Mouse (Mus musculus): ENCODE data around the gene Zcchc8. TPM values are rescaled to one million over a fixed set of nuclear protein-coding genes. Genes with fewer than 3 reads are reported as not detected.

Gene Zcchc8
- 153 TPM for polyA plus RNA-seq (2014; fragmentation: Illumina TruSeq; extraction: RNeasy Lipid Tissue Mini Kit (QIAGEN cat#74804); ENCODE audit: low replicate concordance)

DNA sequence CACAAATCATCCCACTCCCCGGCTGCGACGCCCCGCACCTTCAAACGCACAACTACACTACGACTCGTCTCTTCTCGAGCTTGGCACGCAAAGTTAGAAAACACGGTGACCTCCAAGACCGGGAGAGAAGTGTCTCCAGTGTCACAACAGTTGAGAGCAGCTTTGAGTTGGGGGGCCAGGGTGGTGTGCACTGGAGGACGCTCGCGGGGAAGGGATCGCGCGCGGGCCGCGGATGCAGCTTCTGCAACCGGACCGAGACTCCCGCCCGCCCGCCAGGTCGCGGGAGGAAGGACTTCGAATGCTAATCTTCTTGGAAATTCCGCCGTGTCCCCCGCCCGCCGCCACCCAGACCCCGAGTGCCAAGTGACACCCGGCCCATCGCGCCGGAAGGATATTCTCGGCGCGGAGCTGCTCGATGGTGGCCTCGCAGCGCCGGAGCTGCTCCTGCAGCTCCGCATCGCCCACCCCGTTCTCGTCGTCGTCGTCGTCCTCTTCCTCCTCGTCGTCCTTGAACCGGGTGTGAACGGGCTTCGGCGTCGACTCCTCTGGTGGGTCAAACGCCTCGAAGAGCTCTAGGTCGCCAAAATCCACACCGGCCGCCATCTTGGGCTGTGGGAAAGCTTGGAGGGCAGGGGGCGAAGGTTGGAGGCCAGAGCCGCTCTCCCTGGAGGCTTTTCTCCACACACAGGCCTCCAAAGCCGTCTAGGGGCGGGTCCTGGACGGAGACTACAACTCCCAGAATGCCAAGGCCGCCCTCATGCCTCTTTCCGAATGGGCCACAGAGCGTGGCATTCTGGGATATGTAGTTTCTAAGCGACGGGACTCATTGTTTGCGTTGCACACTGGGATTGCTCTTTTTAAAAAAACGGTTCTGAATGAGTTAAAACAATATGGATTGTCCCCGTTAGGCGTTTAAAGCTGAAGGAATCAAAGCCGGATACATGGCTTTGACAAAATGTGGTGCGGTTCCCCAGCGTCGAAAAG lies at the start of gene Zcchc8:
Gene Zcchc8, minus strand, starts transcription at position 773 of the 984 bp plus-strand sequence.

DNA sequence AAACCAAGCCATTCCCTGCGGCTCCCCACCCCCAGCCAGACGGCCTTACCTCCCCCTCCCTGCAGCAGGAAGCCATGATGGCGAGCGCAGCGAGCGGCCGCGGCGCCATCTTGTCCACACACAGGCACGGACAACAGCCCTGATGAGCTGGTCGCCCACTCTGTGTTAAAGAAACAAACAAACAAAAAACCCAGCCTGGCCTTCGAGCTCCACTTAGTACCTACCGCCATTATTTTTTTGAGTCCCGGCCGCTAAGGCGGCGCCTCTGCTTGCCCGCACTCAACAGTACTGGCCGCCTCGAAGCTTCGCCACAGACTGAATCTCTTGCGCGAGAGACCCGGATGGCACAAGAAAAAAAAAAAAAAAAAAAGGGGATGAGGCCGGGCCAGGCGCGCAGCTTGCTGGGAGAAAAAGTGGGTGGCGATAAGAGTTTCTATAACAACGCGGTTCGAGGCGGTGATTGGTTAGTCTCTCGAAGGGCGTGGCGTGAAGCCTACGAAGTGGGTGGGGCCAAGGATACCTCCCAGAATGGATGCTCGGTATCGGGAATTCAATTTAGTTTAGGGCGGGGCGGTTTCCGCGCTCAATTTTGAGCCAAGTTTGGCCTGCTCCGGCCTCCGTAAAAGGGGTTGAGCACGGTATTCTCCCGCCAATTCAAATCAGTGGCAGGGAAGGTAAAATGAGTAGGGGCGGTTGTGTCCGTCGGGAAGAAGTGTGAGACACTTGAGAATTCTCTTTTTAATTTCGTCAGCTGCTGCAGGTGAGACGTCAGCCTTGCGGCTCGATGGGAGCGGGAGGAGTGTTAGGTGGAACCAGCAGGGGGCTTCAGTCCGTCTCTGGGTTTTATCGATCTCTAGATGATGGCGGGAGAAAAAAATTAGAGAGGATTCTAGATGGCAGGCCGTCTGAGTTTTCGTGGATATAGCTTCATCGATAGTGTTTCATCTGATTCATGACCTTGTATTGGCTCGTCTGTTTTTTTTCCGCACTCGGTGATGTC lies 28.5 kb upstream of the Zcchc8 start, which contains the start of the genes Rsrc2 and Kntc1:
Gene Rsrc2, minus strand, starts transcription at position 350 of the 1,000 bp plus-strand sequence.
Gene Kntc1, plus strand, starts transcription at position 652 of the 1,000 bp plus-strand sequence.

DNA sequence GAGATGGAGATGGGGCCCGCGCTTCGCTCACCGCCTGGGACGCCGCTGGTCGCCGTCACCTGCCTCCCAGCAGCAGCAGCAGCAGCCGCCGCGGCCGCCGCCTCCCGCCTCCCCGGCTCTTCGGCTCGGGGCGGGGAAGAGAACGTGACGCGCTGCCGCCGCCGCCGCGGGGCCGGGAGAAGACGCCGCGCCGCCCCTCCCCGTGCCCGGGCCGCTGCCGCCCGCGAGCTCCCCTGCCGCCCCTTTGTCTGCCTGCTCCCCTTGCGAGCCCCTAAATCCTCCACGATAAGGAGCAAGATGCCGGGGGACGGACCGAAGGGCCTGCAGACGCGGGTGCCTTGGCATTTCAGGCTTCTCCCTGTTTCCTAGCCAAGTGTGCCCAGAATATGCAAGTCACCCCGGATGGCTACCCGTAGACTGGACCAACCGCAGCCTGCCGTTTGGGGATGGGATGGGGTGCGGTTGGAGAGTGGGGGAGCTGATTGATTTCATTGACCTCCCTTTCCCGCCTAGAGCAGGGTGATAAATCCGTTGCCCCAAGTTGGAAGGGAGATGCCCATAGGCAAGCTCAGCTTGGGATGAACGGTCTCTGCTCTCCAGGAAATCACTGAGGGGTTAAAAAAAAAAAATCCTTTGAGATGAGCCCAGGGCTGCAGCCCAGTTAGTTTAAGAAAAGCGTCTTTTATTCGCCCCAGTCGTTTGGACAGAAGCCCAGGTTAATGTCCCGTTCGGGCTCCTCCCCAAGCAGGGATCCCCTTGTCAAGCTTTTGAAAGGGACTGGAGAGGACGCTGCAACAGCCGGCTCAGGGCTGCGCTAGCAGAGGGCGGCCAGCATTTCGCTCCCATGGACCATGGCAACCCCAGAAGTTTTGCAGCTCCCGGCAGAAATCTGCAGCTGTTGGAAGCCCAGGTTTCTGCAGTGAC lies 36.4 kb downstream of the Zcchc8 start, which contains the start of gene Clip1:
Gene Clip1, minus strand, starts transcription at position 398 of the 924 bp plus-strand sequence.

Other genes starting within 250 kb of the Zcchc8 start
- gene Lrrc43, start 231.8 kb downstream of the Zcchc8 start, polyA plus RNA-seq (2014; fragmentation: Illumina TruSeq; extraction: RNeasy Lipid Tissue Mini Kit (QIAGEN cat#74804); ENCODE audit: low replicate concordance): not detected
- not detected for gene Il31, start 231.6 kb downstream of the Zcchc8 start, polyA plus RNA-seq (2014; fragmentation: Illumina TruSeq; extraction: RNeasy Lipid Tissue Mini Kit (QIAGEN cat#74804); ENCODE audit: low replicate concordance)
- not detected for gene B3gnt4, start 210.6 kb downstream of the Zcchc8 start, polyA plus RNA-seq (2014; fragmentation: Illumina TruSeq; extraction: RNeasy Lipid Tissue Mini Kit (QIAGEN cat#74804); ENCODE audit: low replicate concordance)
- 60.3 TPM for gene Diablo, start 196.9 kb downstream of the Zcchc8 start, polyA plus RNA-seq (2014; fragmentation: Illumina TruSeq; extraction: RNeasy Lipid Tissue Mini Kit (QIAGEN cat#74804); ENCODE audit: low replicate concordance)
- gene Gm49027, start 195.6 kb downstream of the Zcchc8 start, polyA plus RNA-seq (2014; fragmentation: Illumina TruSeq; extraction: RNeasy Lipid Tissue Mini Kit (QIAGEN cat#74804); ENCODE audit: low replicate concordance): not detected
- gene Vps33a, start 148.1 kb downstream of the Zcchc8 start, polyA plus RNA-seq (2014; fragmentation: Illumina TruSeq; extraction: RNeasy Lipid Tissue Mini Kit (QIAGEN cat#74804); ENCODE audit: low replicate concordance): 8.2 TPM
- 20.2 TPM for gene Clip1, start 36.5 kb downstream of the Zcchc8 start, polyA plus RNA-seq (2014; fragmentation: Illumina TruSeq; extraction: RNeasy Lipid Tissue Mini Kit (QIAGEN cat#74804); ENCODE audit: low replicate concordance)
- gene Rsrc2, start 28.3 kb upstream of the Zcchc8 start, polyA plus RNA-seq (2014; fragmentation: Illumina TruSeq; extraction: RNeasy Lipid Tissue Mini Kit (QIAGEN cat#74804); ENCODE audit: low replicate concordance): 285 TPM
- gene Kntc1, start 28.6 kb upstream of the Zcchc8 start, polyA plus RNA-seq (2014; fragmentation: Illumina TruSeq; extraction: RNeasy Lipid Tissue Mini Kit (QIAGEN cat#74804); ENCODE audit: low replicate concordance): 5.7 TPM
- not detected for gene Hcar2, start 144.4 kb upstream of the Zcchc8 start, polyA plus RNA-seq (2014; fragmentation: Illumina TruSeq; extraction: RNeasy Lipid Tissue Mini Kit (QIAGEN cat#74804); ENCODE audit: low replicate concordance)
- gene Hcar1, start 158.9 kb upstream of the Zcchc8 start, polyA plus RNA-seq (2014; fragmentation: Illumina TruSeq; extraction: RNeasy Lipid Tissue Mini Kit (QIAGEN cat#74804); ENCODE audit: low replicate concordance): 1.6 TPM
- gene Denr, start 186.1 kb upstream of the Zcchc8 start, polyA plus RNA-seq (2014; fragmentation: Illumina TruSeq; extraction: RNeasy Lipid Tissue Mini Kit (QIAGEN cat#74804); ENCODE audit: low replicate concordance): 194 TPM
- not detected for gene Gm43518, start 206.3 kb upstream of the Zcchc8 start, polyA plus RNA-seq (2014; fragmentation: Illumina TruSeq; extraction: RNeasy Lipid Tissue Mini Kit (QIAGEN cat#74804); ENCODE audit: low replicate concordance)
- gene Ccdc62, start 209.6 kb upstream of the Zcchc8 start, polyA plus RNA-seq (2014; fragmentation: Illumina TruSeq; extraction: RNeasy Lipid Tissue Mini Kit (QIAGEN cat#74804); ENCODE audit: low replicate concordance): 3.4 TPM